Mouse (Mus musculus): ENCODE data around the gene Gatb.

The Gatb gene

DNA sequence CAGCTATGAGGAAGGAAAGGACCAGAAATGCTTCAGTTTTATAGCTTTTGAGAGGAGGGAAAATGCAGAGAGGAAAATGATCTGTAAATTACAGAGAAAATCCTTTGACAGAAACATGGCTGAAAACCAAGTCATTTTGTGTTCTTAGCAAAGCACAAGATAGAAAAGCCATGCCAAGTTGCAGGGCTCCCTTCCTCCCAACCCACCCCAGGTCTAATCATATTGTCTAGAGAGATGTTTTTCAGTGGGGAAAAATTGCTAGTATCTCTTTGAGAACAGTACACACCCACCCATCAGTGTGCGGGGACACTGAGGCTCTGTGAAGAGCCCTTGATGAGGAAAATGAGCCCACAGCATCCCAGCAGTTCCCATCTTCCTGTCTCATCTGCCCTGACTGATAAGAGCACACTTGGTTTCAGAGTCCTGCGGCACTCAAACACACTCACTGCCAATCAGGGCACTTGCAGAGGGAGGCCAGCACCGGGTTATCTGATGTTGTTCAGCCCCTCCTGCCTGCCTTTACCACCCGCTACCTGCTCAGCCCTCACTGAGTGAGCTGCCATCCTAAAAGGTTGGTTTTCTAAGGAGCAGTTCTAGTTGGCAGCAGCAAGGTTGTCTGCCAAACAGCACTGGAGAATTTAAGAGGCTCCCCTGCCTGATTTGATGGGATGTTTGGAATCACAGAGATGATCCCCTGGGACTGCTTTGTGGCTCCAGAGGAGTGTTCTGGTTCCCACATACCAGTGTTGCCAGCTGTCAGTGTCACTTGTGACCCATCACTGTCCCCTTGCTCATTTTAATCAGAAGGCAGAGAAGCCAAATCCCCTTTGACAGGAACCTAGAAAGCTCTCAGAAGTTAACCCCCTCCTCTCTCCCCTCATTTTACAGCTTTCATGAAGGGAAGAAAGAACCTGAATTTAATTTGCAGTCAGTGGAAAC, 79.1 kb downstream of the Gatb start:
- DNase-seq (ENCODE audit: low read depth, low spot score) = no peak

DNA sequence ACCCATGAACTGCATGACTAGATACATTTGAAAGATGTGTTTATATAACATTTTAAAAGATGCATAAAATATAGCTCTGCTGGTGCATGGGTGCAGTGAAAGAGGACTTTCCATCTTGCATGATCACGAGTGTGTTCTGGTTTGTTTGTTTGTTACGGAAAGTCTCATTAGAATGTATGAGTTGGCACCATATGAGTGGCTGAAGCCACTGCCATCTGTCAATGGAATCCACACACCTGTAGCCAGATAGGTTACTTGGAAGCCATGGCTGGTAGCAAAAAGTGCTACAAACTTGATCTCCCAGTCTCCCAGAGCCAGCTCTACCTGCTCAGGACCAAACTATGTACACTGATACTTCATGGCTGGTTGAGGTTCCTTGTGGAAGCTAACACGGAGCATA, 81.6 kb downstream of the Gatb start:
- no peak for DNase-seq (ENCODE audit: low read depth, low spot score)

DNA sequence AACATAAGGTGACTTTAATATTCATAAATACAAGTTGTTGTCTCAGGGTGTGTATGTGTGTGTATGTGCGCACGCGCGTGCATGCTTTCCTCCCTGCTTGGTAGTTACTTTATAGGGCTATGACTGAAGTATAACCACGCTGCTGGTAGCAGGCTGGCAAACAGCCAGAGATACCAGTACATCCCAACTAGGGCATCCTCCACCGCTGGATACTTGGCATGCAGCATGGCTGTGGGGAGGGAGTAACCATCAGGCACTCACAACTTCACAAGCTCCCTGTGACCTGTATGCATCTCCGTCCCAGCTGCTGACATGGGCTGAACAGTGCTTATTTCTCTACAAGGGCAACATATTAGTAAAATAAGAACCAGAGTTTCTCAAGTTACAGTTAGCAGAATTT, 85.8 kb downstream of the Gatb start:
- no peak for DNase-seq (ENCODE audit: low read depth, low spot score)

DNA sequence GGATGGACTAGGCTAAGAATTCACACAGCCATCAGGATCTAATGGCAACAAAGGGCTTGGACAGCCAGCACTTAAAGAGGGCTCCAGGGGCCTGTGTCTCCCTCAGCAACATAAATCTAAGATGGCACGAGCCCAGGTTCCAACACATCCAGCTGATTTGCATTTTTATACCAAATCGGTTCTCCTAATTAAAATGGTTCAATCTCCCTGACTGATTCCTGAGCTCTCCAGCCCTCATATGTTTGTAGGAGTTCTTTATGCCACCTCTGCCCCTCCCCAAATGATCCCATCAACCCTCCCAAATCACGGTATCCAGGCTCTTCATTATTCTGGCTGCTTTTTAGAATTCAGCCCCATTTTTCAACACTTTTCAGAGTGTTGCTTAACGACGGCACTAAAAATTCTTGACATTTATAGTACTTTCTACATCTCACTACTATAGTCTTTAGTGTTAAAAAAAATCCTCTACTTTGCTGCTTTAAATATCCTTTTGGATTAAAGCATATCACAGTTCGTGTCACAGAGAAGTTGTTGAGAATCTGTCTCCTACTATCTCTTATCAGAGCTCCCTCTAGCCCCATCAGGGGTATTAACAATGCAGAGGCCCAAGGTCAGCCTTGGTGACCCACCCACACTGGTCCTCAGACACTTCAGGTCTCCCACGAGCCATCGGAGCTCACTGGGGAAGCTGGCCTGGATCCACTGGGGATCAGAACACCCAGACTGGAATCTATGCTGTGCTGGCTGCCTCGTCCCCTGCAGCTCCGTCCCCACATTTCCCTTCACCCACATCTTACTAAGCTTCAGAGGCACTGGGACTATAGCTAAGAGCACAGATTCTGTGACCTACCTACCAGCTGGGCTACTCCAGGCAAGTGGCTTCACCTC, 88.3 kb downstream of the Gatb start:
- no peak for DNase-seq (ENCODE audit: low read depth, low spot score)

DNA sequence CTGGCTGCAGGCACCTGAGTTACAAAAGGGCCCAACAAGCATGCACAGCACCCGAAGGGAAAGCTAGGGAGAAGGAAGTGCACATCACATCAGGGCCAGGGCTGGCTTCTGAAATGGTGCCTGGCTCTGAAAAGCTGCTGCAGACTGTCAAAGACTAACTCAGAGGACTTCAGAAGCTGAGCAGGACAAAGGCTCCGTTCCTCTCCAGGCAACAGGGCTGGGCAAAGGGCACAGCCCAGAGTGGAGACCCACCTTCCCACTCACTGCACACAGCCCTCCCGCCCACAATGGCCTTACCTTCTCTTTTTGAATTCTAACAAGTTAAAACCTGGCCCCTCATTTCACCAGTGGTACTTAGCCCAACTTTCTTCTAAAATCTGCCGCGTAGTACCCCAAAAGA, 89.9 kb downstream of the Gatb start:
- DNase-seq (ENCODE audit: low read depth, low spot score) = no peak

DNA sequence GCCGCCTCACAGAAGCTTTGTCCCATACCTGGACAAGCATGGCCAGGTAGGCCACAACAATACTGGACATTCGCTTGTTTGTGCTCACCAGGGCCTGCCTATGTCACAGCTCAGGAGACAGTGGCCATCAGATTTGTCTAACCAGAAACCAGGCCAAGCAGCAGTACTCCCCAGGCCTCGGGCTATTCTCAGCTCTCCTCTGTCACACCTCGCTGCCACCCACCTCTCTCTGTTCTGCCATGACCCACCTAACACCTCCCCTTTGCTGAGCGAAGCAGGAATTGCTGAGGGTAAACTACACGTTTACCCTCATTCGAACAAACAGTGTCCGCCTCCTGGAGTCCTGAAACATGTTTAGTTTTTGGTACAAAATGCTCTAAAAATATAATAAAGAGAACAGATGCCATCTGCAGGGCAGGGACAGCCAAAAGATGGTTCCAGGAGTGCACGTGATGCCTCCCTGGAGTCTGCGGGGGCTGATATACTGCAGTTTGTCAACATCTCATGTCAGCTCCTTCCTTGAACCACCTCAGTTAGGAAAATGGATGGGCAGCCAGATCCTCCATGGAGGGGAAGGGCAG, 90.8 kb downstream of the Gatb start:
- no peak for DNase-seq (ENCODE audit: low read depth, low spot score)

DNA sequence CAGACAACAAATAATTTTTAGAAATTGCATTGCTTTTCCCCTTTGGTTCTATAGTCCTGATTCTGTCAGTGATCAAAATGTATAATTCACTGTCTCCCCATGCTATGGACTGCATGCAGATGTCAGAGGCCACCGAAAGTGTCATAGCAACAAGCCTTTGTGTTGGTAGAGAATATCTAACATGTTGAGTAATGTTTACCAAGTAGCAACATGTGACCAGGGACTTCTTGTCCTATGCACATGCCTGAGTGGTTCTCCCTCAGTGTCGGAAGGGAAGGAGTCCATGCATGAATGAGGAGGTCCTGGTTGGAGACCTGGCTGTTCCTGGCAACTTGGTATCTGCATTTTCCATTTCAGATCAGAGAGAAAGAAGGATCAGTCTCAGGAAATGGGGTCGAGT, 92.2 kb downstream of the Gatb start:
- no peak for DNase-seq (ENCODE audit: low read depth, low spot score)

DNA sequence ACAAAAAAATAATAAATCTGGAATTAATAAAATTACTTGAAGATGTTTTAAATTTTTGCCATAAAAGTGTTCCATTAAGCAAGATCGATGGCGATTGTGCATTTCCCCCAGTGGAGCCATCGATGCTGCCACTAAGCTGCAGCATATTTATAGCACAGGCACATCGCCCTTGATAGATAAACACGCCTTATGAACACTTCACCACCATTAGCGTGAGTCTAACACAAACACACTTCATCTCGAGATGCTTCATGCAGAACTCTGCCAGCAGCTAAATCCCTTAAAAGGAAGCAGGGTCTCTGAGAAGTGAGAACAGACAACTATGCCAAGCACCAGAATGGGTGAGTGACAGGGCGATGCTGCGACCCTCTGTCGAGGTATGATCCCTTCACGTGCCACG, 92.8 kb downstream of the Gatb start:
- no peak for DNase-seq (ENCODE audit: low read depth, low spot score)

DNA sequence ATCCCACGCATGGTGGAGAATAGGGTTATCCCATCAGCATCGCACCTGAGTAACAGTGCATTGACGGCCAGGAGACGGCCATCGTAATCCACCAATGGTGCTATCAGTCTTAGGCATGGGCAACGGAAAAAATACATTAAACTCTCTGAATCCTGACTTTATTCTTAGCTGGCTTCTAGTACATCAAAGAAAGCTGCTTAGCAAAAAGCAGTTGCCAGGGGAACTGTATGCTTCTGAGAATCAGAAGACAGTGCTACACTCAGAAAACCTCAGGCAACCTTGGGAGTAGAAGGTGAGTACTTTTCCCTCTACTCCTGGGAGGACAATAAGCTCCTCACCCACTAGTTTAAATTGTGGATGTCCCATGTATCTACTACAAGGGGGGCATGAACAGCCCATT, 93.8 kb downstream of the Gatb start:
- no peak for DNase-seq (ENCODE audit: low read depth, low spot score)

DNA sequence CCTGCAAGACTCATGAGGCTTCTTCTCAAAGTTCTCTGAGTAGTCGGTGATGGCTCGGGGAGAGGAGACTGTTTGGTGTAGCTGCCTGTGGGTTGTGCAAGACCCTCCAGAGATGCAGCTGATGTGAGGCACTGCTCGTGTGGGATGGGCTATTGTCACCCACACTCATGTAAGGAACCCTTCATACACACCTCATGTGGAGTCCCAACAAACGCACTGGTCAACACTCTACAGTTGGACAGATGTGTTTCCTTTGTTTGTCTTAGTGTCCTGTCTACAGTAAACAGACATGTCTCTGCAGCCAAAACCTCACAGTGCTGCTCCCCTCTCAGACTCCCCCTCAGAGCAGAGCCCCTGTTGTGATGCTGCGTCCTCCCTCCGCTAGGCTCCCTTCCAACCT, 95.9 kb downstream of the Gatb start:
- DNase-seq (ENCODE audit: low read depth, low spot score) = no peak

DNA sequence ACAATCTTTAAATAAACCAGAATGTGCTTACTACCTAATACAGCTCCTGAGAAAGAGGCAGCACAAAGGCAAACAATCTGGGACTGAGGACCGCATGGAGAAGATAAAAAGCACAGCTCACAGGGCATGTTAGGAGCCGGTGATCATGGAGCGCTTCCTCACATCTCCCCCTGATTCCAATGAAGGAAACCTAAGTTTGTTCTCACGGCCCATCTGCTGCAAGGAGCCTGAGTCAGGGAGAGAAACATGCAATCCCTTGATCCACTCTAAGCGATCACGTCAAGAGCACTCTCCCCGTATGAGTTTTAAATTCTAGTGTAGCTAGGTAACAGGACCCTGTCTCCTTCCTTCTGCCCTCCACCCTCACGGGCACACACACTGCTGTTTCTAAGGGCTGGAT, 103.2 kb downstream of the Gatb start:
- no peak for DNase-seq (ENCODE audit: low read depth, low spot score)

DNA sequence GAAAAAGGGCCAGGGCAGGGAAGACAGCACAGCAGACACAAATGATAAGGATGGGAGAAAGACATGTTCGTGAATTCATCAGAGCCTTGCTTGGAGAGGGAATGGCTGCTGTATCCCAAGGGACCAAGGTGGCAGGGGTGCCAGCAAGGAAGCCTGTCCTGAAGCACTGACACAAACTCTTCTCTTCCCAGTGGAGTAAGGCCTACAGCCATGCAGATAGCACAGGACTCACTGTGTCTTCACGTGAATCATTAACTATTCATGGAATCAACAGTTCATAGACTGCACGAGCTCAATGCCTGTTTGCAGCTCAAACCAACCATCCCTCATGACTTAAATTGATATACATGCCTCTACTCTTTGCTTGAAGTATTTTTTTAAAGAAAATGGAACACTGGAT, 104.0 kb downstream of the Gatb start:
- DNase-seq (ENCODE audit: low read depth, low spot score) = no peak

DNA sequence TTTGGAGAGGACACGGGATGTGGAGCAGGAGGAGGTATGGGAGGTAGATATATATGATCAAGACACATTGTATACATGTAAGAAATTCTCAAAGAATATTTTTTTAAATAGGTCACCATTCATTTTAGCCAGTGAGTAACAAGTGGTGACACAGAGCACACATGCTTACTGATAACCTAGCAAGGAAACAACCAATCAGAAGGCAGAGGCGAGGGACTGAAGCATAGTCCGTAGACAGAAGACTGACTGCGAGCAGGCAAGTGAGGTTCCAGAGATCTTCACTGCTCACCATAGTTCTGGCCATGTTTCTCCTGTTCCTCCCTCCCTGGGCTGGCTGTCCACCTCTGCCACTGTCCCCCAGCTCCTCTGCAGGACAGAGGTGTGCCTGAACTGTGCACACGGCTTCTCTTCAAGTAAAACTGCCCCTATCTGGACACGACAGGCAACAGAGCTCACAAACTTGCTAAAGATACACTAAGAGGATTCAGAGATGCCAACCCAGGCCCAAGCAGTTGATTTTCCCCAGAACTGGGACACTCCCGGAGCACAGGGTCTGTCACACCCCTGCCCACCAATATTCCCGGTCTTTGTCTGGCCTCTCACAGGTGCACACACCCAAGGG, 105.5 kb downstream of the Gatb start:
- no peak for DNase-seq (ENCODE audit: low read depth, low spot score)

DNA sequence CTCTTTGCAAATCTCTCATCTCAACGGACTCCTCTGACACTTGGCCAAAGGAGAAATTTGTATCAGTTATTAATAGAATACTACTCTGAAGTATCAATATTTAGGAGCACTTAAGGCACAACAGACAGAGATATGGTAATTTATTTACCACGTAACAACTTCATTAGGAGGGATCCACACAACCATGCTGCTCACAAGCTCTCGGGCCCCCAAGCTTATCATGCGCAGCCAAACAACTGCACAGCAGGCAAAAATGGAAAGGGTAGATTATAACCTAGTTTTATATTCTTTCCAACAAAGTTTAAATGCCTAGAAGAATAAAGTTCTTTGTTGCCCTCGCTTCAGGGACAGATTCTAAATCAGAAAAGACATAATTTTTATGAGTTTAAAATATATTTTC, 106.0 kb downstream of the Gatb start:
- no peak for DNase-seq (ENCODE audit: low read depth, low spot score)

DNA sequence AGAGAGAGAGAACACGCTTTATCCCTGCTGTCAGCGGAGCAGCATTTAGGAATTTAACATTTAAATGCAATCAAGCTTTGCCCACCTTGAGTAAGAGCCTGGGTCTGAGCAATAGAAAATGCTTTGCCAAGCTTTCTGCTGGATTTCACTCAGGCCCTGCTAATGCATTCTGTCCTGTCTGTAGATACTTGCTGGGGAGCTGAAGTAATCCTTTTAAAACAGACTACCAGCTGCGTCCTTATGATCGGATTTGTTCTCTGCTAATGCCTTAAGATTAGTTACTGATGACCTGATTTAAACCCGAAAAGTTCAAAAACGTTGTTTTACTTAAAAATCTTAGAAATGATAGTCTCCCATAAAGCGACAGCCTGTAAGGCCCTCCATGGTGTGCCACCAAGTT, 107.2 kb downstream of the Gatb start:
- no peak for DNase-seq (ENCODE audit: low read depth, low spot score)

DNA sequence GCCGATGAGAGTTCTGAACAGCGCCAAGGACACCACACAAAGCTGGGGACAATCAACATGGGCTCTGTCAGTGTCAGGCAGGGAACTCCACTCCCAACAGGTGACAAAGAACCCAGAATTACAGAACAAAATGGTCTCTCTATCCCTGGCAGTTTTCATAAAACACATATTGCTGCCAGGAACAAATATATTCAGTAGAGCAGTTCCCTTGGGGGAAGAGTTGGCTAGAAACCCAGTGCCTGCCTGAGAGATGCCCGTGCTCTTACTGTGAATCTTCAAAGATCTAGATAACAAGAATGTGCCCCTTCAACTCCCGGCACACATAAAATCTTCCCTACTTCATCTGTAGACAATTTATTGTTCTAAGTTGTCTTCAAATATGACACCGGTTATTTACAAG, 109.7 kb downstream of the Gatb start:
- DNase-seq (ENCODE audit: low read depth, low spot score) = no peak

DNA sequence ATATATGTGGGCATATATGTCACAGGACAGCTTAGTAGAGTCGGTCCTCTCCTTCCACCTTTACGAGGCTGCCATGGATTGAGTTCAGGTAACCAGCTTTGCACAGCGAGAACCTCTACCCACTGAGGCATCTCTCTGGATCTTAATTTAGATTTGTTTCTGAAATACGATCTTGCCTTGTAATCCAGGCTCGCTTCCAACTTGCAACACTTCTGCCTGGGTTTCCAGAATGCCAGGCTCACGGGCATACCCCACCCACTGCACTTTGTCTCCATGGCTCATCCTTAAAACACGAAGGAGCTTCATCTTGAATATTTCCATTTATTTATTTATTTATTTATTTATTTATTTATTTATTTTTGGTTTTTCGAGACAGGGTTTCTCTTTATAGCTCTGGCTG, 111.4 kb downstream of the Gatb start:
- DNase-seq (ENCODE audit: low read depth, low spot score) = no peak

DNA sequence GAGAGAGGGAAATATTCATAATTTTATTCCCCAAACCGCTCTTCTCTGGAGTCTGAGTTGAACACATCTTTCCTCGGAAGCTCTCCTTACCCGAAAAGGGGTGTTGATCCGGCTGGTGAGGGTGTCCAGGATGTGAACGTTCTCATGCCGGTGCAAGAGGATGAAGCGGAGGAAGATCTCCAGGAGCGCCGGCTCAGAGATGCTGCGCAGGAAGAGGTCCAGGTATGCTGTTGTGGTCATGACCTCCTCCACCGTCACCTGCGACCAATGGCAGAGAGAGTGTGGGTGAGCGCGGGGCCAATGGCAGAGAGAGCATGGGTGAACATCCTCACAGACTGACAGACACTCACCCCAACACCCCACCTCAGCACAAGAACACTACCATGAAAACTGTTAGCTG, 114.4 kb downstream of the Gatb start:
- no peak for DNase-seq (ENCODE audit: low read depth, low spot score)

DNA sequence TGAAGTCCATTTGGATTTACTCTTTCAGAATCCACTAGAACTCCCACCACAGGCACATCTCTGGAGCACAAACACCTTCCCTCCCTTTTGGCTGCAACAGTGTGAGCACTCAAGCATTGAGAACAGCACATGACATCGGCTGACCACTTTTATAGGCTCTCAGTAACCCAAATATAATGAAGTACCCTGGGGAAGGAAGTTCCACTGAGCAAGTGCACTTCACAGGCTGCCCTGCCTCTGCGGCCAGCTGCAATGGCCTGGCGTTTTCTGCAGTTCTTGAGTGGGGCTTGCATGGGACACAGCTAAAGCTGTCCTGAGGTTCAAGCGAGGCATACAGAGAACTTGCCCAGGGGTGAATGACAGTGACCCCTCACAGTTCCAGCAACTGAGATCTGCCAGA, 117.2 kb downstream of the Gatb start:
- no peak for DNase-seq (ENCODE audit: low read depth, low spot score)

DNA sequence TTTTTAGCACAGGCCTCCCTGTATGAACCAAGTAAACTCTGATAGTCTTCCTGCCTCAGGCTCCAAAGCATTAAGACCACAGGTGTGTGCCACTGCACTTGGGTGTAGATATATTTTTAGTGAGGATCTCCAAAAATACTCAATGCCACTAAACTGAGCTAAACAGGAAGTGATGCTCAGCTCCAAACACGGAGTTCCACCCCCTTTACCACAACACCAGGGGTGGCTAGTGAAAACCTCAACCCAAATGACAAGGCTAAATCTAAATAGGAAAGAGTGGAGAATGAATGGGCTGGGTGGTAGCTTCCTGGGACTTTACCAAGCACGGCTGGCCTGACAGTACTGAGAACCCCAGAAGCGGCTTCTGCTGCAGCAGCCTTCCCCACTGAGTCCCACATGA, 119.1 kb downstream of the Gatb start:
- no peak for DNase-seq (ENCODE audit: low read depth, low spot score)

DNA sequence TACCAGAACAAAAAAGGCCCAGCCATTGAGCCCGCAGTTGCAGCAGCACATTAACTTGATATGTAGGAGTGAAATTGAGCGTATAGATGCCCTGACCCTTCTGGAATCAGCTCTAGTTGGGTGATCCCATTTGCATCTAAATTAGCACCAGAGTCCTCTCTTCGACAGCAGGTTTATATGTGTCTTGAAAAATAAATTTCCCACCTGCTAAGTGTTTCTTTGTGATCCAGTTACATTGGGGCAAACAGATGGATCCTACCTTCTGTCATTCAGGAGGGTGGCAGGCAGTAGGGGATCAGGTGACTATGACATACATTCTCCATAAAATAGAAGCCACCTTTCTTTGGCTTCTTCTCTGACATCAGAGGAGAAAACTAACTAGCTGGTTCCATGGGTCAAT, 121.1 kb downstream of the Gatb start:
- no peak for DNase-seq (ENCODE audit: low read depth, low spot score)

DNA sequence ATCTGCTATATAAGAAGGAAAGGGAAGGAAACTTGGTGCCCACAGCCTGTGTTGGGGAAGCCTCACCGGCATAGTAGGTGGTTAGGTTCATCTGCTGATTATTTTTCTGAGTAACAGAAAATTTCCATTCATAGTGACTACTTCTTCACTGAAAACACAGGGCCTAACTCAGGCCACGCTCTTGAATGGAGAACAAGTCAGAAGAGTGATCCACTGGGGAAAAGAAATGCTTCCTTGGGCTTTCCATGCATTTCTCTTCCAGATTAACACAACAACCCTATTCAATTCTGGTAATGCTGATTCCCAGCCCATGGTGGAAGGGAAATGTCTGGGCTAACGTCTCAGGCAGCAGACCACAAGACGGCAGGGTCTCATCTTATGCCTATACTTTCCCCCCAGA, 124.6 kb downstream of the Gatb start:
- DNase-seq (ENCODE audit: low read depth, low spot score) = no peak
